Mouse (Mus musculus): Measurements from ENCODE around the gene Gatad2b.
"Not testable (repeated sequence)": the region's sequence is repeated elsewhere in the genome, so short reads cannot be mapped to it uniquely, and the experiment has no call there.

The Gatad2b gene

DNA sequence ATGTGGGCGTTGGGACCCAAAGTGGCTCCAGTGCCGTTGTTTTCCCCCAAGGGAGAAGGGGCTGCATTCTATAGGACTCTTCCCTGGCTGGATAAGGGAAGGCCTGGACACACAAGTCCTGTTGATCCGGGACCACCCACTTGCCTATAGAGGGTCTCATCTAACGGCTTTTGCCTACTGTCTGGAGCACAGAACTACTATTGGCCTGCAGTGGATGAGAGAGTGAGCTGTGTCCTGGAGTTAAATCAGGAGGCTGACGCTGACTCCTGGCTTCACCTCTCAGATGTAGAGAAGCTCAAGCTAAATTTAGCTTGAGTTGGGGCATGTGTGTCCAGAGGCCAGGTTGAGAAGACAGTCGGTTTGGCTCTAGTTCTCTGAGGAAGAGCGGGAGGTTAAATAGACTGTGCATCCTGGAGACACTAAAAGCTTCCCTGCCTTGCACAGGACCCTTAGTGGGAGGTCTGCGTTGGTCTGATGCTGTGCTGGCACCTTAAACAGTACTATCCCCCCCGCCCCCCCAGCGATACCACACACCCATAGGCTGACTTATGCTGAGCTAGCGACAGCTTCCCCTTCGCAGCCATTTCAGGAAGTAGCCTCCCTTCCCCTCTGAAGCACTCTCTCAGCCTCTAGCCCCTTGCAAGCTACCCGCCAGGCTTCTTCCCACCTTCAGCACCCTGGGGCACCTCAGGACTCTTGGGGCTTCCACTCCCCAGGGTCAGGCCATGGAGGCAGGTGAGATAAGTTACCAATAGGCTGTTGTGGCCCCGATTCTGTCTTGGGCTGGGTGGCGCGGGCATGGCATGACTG lies 26.8 kb upstream of the Gatad2b start:
- DNase-seq (ENCODE audit: low spot score in 2 of 2), result no peak

DNA sequence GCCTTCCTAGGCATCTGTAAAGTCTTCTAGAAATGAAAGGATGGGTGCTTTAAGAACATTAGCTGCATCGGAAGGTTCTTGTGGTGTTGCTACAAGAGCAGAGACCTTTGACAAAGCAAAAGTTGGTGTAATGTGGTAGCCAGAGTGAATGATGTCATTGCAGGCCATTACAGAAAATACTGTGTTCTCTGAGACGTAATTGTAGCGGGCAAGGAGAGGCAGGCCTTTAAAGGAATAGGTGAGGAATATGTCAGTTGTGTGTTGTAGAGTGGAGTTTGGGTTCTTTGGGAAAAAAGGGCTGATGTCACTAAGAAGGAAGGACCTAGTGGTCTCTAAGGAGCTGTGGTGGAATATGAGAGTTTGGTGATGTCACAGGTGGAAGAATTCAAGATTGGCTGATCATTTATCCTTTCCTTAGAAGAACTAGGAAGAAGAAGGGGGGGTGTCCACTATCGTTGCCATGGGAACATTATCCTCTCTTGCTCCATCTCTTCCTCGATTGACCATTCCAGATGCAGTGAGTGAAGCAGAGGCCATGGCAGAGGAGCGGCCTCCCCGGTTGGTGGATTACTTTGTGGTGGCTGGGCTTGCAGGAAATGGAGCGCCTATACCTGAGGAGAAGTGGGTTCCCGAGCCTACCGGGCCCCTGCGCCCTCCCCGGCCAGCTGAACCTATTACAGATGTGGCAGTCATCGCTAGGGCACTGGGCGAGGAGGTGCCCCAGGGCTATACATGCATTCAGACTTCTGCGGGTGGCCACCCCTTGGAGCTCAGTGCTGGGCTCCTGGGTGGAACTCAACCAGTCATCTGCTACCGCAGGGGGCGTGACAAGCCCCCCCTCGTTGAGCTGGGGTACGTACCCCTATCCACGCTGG lies 25.8 kb upstream of the Gatad2b start:
- DNase-seq (ENCODE audit: low spot score in 2 of 2), result no peak

DNA sequence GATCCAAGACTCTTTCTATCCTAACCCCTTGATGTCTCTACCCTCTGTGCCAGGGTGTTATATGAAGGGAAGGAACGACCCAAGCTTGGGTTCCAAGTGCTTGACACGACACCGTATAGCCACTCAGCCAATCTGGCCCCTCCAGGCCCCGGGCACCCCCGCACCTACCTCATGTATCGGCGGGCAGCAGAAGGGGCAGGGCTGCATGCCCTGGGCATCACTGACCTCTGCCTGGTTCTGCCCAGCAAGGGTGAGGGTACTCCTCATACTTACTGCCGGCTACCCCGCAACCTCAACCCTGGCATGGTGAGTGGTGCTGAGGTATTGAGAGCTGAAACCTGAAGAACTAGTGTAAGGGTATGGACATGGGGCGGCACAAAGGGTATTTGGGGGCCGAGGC lies 24.8 kb upstream of the Gatad2b start:
- no peak for DNase-seq (ENCODE audit: low spot score in 2 of 2)

- no peak for DNase-seq (ENCODE audit: low spot score in 2 of 2)
These were observed 24.0 kb upstream of the Gatad2b start for GRCm38 (mm10) chr3:90268971-90269370.

DNA sequence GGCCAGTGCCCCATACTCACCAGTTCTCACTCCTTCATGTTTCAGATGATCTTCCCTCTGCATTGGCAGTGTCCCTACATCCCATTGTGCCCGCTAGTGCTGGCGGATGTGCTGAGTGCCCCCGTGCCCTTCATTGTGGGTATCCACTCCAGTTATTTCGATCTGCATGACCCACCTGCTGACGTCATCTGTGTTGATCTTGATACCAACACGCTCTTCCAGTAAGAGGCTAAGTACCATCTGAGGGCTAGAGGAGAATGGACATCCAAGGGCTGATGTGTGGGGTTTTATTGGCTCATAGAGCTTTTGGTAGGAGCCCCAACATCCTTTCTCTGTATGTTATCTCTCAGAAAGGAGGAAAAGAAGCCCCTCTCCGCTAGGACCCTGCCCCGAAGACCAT lies 22.2 kb upstream of the Gatad2b start:
- DNase-seq (ENCODE audit: low spot score in 2 of 2), result no peak

DNA sequence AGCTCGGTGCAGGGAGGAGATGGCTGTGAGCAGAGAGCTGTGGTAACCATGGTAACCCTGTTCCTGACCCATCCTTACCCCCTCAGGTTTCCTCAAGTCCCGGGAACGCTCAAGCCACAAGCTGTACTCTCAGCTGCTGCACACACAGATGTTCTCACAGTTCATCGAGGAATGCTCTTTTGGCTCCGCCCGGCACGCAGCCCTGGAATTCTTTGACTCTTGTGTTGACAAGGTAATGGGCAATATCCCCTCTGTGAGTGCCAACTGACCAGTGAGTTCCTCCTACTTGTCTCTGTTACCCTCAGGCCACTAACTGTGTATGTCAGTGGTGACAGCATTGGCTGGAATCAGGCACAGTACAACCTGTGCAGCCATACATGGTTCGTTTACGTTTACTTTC lies 20.8 kb upstream of the Gatad2b start:
- DNase-seq (ENCODE audit: low spot score in 2 of 2), result no peak

DNA sequence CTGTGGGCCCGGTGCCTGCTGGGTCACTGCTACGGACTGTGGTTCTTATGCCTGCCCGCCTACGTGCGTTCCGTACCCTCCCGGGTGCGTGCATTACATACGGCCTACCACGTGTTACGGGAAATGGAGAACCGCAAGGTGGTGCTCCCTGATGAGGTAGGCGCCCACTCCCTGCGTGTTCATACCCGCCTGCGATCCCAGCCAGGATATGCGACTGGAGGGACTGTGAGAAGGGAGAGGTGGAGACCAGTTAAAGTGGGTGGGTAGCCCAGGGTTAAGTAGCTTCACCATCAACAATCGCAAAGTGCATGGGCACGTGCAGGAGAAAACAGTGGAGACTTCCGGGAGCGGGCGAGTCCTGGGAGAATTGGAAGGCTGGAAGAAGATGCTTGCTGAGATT lies 19.1 kb upstream of the Gatad2b start:
- DNase-seq (ENCODE audit: low spot score in 2 of 2), result no peak

DNA sequence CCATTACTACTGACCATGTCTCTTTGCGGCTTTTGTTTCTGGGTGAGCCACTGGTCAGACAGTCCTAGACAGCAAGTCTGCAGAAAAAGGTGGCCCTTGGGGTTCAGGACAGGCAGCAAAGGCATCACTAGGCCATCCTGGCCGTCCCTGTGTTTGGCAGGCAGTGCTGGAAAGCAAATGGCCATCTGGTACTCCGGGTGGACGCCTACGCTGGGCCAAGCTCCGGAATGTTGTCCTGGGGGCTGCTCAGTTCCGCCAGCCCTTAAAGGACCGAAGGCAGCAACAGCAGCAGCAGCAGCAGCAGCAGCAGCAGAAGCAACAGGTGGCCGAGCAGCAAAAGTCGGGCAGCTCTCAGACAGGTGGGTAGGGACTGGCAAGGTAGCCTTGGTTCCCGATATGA lies 17.7 kb upstream of the Gatad2b start:
- no peak for DNase-seq (ENCODE audit: low spot score in 2 of 2)

DNA sequence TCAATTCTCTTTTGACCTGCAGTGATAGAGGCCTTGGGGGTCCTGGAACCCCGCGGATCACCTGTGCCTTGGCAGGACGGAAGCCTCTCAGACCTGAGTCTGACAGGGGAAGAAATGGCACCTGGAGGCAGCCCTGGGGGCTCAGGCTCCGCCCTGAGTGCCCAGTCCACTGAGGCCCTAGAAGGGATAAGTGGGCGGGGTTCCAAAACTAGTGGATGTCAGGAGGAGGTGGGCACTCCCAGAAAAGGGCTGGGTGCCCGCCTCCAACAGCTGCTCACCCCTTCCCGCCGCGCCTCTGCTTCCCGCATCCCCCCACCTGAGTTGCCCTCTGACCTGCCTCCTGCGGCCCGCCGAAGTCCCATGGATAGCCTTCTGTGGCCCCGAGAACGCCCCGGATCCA lies 16.1 kb upstream of the Gatad2b start:
- DNase-seq (ENCODE audit: low spot score in 2 of 2), result no peak

DNA sequence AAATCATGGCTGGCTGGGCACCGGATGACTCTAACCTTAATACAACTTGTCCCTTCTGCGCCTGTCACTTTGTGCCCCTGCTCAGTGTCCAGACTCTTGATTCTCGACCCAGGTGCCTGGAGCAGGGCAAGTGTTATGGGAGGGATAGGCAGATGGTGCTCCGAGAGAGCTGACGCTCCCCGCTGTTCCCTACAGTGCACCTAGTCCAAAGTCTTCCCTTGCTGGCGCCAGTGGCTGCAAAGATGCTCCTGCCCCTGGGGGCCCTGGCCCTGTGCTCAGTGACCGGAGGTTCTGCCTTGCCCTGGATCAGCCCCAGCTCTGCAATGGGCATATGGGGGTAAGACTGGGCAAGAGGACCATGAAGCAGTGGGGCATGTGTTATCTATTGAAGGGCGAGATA lies 15.2 kb upstream of the Gatad2b start:
- no peak for DNase-seq (ENCODE audit: low spot score in 2 of 2)

DNA sequence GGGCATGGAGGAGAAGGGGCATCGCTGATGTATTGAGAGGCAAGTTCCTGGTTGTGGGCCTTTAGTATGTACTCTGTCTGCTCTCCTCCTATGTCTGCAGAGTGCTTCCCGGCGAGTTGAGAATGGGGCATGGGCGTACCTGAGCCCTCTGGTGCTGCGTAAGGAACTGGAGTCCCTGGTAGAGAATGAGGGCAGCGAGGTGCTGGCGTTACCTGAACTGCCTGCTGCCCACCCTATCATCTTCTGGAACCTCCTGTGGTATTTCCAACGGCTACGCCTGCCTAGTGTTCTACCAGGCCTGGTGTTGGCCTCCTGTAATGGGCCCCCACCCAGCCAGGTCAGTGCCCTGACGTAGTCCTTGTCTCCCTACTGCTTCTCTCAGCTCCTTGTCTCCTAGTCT lies 14.8 kb upstream of the Gatad2b start:
- no peak for DNase-seq (ENCODE audit: low spot score in 2 of 2)

DNA sequence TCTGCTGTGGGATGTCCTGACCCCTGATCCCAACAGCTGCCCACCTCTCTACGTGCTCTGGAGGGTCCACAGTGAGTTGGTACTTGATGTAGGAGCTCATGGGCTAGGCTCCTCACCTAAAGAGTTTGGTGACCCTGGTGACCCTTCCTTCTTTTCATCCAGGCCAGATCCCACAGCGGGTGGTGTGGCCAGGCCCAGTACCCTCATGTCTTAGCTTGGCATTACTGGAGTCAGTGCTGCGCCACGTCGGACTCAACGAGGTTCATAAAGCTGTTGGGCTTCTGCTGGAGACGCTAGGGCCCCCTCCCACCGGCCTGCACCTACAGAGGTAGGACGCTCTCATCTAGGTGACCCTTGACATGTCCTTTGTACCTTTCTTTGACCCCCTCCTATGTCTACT lies 13.8 kb upstream of the Gatad2b start:
- DNase-seq (ENCODE audit: low spot score in 2 of 2), result no peak

DNA sequence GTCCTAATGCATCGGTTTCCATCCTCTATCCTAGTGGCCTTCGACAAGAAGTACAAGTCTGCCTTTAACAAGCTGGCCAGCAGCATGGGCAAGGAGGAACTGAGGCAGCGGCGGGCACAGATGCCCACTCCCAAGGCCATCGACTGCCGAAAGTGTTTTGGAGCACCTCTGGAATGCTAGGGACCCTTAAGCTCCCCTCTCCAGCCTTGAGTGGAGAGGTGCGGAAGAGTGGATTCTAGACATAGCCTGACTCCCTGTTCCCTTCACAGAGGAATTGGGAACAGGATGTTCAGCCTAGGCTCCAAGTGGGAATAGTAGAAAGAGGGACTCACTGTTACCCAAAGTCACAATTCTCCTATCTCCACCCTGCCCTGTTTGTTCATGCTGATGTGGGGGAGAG lies 13.2 kb upstream of the Gatad2b start:
- no peak for DNase-seq (ENCODE audit: low spot score in 2 of 2)

- DNase-seq (ENCODE audit: low spot score in 2 of 2), result no peak
These were observed 12.3 kb upstream of the Gatad2b start for GRCm38 (mm10) chr3:90280708-90281107.

DNA sequence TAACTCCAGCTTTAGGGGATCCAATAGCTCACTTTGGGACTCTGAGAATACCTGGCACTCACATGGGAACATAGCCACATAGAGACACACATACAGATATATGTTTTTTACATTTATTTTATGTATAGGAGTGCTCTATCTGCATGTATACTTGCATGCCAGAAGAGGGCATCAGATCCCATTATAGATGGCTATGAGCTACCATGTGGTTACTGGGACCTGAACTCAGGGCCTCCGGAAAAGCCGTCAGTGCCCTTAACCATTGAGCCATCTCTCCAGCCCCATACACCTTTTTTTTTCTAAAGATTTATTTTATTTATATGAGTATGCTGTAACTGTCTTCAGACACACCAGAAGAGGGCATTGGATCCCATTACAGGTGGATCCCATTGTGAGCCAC lies 8.8 kb upstream of the Gatad2b start:
- DNase-seq (ENCODE audit: low spot score in 2 of 2), result no peak

DNA sequence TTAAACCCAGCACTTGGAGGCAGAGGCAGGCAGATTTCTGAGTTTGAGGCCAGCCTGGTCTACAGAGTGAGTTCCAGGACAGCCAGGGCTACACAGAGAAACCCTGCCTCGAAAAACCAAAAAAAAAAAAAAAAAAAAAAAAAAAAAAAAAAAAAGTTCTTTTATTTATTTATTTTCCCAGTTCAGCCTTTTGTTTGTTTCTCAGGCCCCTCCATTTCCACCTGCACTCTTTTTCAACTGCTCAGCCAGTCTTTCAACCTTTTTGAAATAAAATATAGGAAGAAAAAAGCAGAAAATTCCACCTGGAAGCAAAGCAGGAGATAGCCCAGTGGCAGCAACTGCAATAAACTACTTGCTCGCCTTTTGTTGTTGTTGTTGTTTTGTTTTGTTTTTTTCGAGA lies 3.6 kb upstream of the Gatad2b start:
- DNase-seq (ENCODE audit: low spot score in 2 of 2), result not testable (repeated sequence)

DNA sequence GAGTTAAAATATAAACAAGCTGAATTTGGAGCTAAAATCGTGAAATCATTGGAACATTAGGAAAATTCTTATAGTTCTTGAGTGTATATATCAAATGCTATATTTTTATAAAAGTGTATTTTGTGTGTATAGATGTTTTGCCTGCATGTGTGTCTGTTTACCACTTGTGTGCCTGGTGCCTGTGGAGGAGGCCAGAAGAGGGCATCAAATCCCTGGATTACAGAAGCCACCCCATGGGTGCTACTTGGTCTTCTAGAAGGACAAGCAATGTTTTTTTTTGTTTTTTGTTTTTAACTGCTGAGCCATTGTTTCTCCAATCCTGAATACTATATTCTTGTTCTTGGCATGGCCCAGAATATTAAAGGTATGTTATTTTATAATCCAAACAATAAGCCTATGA lies 2.4 kb upstream of the Gatad2b start:
- peak in 1 of 2 experiments; percentile 27 for DNase-seq (ENCODE audit: low spot score in 2 of 2)

GRCm38 (mm10) chr3:90291982-90292344 lies 1.0 kb upstream of the Gatad2b start:
- no peak for DNase-seq (ENCODE audit: low spot score in 2 of 2)

DNA sequence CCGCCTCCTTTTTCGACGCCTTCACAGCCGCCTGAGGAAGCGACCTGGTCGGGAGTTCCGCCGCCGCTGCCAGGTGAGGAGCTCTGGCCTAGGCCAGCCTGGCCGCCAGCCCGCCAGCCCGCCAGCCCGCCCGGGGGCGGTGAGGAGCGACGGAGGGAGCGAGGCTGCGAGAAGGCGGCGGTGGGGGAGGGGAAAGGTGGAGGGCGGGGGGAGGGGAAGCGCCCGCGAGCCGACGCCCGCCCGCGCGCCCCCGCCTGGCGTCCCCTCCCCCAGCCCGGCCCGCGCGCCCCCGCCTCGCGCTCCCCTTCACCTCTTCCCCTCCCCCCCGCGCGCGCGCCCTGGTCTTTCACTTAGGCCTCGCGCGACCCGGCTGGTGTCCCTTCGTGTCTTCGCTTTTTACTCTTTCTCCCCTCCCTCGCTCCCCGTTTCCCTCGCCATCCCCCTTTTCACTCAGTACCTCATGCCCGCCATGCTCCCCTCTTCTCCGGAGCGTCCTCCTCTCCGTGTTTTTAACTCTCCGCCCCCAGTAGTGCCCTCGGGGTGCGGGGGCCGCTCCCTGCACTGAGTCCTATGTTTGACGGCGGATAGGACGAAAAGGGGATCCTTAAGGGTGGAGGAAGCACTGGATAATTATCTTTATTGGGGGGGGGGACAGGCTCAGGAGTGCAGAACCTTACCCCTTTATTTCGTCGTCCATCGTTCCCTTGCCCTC lies 530 bp downstream of the Gatad2b start:
- DNase-seq (ENCODE audit: low spot score in 2 of 2), result peak; percentile 75 to 79

DNA sequence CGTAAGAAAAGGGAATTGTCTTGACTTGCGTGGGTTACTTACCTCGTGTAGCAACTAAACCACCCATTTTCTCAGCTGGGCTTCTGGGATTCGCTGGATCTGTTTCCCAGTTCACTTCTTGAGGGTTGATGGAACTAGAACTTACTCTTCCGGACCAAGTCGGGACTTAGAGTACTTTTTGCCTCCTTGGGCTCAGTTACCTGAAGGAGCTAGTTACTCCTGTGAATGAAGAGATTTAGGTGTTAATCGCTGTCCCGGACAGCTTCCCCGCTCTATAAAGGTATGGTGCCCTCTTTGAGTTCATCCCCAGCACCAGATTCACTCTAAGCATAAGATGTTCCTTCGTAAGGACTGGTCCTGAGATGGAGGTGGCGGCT lies 1.1 kb downstream of the Gatad2b start:
- DNase-seq (ENCODE audit: low spot score in 2 of 2), result no peak

DNA sequence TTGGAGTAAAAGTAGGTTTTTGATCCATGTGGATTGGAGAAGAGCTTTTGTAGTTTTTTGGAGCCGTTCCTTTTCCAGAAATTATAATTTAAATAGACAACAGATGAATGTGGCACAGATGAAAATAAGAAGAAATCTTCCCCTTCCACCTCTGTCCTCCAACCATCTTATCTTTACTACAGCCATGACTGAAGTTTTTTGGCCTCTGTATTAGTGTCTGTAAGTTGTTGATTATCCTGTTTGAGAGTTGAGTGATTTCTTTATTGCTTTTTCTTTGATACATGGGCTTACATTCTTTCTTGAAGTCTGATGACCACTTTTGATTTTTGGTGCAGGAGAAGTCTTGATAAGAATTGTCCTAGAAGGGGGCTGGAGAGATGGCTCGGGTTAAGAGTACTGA lies 1.7 kb downstream of the Gatad2b start:
- DNase-seq (ENCODE audit: low spot score in 2 of 2), result no peak

DNA sequence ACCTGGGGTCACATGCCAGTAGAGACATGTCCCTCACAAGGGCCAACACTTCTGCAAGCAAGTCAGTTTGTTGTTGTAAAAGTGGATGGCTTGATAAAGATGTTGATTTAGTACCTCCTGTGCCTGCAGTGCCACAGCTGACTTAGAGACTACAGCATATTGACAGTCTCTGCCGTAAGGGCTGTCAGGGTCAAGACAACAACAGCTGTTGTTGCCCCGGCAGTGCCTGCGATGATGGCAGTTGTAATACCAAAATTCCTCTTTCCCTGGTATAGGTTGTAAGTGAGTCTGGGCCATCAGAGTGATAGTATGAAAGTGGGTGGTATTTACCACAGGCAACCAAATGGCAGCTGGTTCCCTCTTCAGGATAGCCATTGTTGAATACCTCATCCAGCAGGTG lies 12.8 kb downstream of the Gatad2b start:
- no peak for DNase-seq (ENCODE audit: low spot score in 2 of 2)

DNA sequence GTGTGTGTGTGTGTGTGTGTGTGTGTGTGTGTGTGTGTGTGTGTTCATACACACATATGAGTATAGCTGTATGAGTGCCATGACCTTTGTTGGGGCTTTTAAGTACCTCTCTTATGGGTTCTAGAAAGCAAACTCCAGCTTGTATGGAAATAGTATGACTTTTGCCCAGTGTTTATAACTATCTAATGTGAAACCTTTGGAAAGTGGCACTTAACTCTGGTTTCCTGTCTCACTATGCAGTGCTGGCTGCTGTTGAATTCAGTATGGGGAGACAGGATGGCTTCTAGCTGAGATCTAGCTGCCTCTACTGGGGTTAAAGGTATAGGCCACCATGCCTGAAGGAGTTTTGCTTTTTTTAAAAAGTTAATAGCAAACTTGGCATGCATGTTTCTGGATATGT lies 16.6 kb downstream of the Gatad2b start:
- no peak for DNase-seq (ENCODE audit: low spot score in 2 of 2)

All from right cerebral cortex, postnatal 10 days (tissue).